Mouse (Mus musculus) ES-Bruce4 (cell line): ENCODE results near the gene Zfp628. TPM values are rescaled to one million over a fixed set of nuclear protein-coding genes. Genes with fewer than 3 reads are reported as not detected.
A peak's percentile ranks its signal among the peaks of the same experiment; 100 is the strongest.
"Not testable (repeated sequence)": the region's sequence is repeated elsewhere in the genome, so short reads cannot be mapped to it uniquely, and the experiment has no call there.

Experiments
- H3K27ac ChIP-seq: 2 replicates; pipeline ENCODE4 v1.5.1; 2012; ENCODE audit warnings: low read length, inconsistent platforms; ENCODE audit not compliant: insufficient read depth
- H3K27me3 ChIP-seq: 2 replicates; pipeline ENCODE4 v1.6.1; 2012; ENCODE audit warnings: mild to moderate bottlenecking, low read length, inconsistent platforms; ENCODE audit not compliant: control insufficient read depth, poor library complexity, insufficient read depth, severe bottlenecking
- H3K36me3 ChIP-seq: 2 replicates; pipeline ENCODE4 v1.6.1; 2012; ENCODE audit warnings: inconsistent platforms, mild to moderate bottlenecking, low read length, moderate library complexity; ENCODE audit not compliant: control insufficient read depth, poor library complexity, insufficient read depth, severe bottlenecking
- H3K4me1 ChIP-seq: one replicate; pipeline ENCODE4 v1.8.1; 2011; ENCODE audit warnings: low read length; ENCODE audit not compliant: control insufficient read depth, insufficient read depth
- H3K4me3 ChIP-seq: 2 replicates; pipeline ENCODE4 v1.5.1; 2011; ENCODE audit warnings: low read depth, mild to moderate bottlenecking, low read length
- H3K9ac ChIP-seq: 2 replicates; pipeline ENCODE4 v1.6.1; 2012; ENCODE audit warnings: low read depth, mild to moderate bottlenecking, inconsistent platforms; ENCODE audit not compliant: poor library complexity, severe bottlenecking
- H3K9me3 ChIP-seq: replicated peaks from 2 replicates; pipeline ENCODE4 v1.6.1; 2012; ENCODE audit warnings: mild to moderate bottlenecking, low read length, inconsistent platforms; ENCODE audit not compliant: control insufficient read depth, poor library complexity, insufficient read depth, severe bottlenecking
- CTCF ChIP-seq: IDR thresholded peaks from one replicate; pipeline ENCODE4 v1.8.1; 2011; ENCODE audit warnings: low read depth, low read length
- EP300 ChIP-seq: IDR thresholded peaks from 2 replicates; pipeline ENCODE4 v1.6.1; 2011; ENCODE audit warnings: low read depth, low read length; ENCODE audit not compliant: insufficient read depth
- POLR2A ChIP-seq: IDR thresholded peaks from one replicate; pipeline ENCODE4 v1.8.1; 2011; ENCODE audit warnings: low read length; ENCODE audit not compliant: insufficient read depth
- polyA plus RNA-seq: library from polyadenylated mRNA; stranded (reverse); fragments of >200 nt; gene quantifications from 2 replicates; pipeline ENCODE4 v1.2.4, GENCODE M21; 2011; ENCODE audit warnings: low read depth; ENCODE audit not compliant: missing spikeins, insufficient read depth, insufficient read length

Gene Zfp628
- polyA plus RNA-seq, 1 experiment = 5.0 TPM

DNA sequence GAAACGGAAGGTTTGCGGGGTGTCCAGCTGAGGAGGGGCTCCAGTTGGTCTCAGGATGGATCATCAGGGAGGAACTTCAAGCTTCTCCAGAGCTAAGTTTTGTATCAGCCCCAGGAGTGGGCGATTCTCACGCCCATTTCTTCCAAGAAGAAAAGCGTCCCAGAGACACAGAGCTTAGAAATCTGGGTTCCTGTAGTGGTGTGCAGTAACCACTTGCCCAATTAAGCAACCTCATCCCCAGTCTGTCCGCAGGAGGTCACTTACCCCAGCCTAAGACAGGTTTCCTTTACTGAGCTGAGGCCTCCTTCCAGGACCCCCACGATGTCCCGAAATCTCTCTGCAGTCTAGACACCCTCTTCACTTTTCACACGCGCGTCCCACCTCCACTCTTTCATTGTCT lies 37.8 kb upstream of the Zfp628 start:
- no peaks in the 10 kb centered on the region for H3K27me3 ChIP-seq
- H3K27ac ChIP-seq = no peak overlapping the region
- no peaks in the 10 kb centered on the region for H3K36me3 ChIP-seq

DNA sequence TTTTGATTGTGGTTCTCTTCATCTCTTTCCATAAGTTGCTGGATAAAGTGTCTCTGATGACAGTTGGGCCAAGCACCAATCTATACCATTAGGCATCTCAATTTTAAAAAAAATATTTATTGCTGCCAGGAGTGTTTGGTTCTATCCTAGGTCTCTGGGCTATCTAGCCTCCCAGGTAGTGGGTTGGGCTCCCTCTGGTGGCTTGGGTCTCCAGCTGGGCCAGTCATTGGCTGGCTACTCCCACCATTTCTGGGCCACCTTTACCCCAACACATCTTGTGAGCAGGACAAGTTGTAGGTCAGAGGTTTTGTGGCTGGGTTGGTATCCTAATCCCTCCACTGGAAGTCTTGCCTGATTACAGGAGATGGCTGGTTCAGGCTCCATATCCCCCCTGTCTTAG lies 36.8 kb upstream of the Zfp628 start:
- TF ChIP-seq POLR2A = no peak
- TF ChIP-seq CTCF = peak; percentile 56
- TF ChIP-seq EP300 = no peak
- H3K27ac ChIP-seq = no peak overlapping the region
- no peaks in the 10 kb centered on the region for H3K27me3 ChIP-seq
- H3K9ac ChIP-seq = 0 out of 2 replicates have a peak overlapping the region, but pooled peaks have one; percentile 11
- no peak overlapping the region for H3K4me3 ChIP-seq
- H3K9me3 ChIP-seq = no peaks in the 10 kb centered on the region; the same call in 1 of the 2 replicates
- H3K36me3 ChIP-seq = no peaks in the 10 kb centered on the region; the same call in 1 of the 2 replicates
- H3K4me1 ChIP-seq = no peaks in the 10 kb centered on the region

More for the DNA sequence above, 37.8 kb upstream of the Zfp628 start:
- H3K9me3 ChIP-seq = no peaks in the 10 kb centered on the region; the same call in 1 of the 2 replicates
- TF ChIP-seq EP300 (no peak), CTCF (no peak), POLR2A (no peak)
- H3K4me1 ChIP-seq = no peaks in the 10 kb centered on the region
- peak overlapping the region; percentile 80 for H3K4me3 ChIP-seq
- H3K9ac ChIP-seq = peak overlapping the region; percentile 11

DNA sequence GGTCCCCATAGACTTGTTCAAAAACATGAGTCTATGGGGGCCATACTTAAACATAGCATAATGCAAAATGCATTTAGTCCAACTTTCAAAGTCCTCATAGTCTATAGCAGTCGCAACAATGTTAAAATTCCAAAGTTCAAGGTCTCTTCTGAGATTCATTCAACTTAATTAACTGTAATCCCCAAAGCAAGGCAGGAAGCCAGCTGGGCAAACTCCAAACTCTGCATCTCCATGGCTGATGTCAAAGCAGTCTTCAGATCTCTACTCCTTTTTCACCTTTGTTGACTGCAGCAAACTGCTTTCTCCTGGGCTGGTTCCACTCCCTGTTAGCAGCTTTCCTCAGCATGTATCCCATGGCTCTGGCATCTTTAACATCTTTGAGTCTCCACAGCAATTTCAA lies 36.0 kb upstream of the Zfp628 start:
- not testable (repeated sequence) for H3K36me3 ChIP-seq, H3K4me1 ChIP-seq, H3K9ac ChIP-seq, H3K27me3 ChIP-seq, H3K4me3 ChIP-seq, H3K9me3 ChIP-seq, H3K27ac ChIP-seq

DNA sequence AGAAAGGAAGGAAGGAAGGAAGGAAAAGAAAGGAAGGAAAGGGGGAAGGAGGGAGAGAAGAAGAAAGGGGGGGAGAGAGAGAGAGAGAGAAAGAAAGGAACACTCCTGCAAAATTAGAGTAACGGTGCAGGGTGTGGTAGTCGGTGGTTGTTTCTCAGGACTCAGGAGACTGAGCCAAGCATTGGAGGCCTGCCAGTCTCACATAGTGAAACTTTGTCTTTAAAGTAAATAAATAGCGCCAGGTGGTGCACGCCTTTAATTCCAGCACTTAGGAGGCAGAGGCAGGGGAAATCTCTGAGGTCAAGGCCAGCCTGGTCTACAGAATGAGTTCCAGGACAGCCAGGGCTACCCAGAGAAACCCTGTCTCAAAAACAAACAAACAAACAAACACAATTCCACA lies 28.3 kb upstream of the Zfp628 start:
- Histone ChIP-seq H3K9ac (no peak overlapping the region), H3K4me3 (no peak overlapping the region), H3K36me3 (no peaks in the 10 kb centered on the region; the same call in 1 of the 2 replicates), H3K27me3 (no peaks in the 10 kb centered on the region), H3K27ac (no peak overlapping the region), H3K4me1 (no peaks in the 10 kb centered on the region), H3K9me3 (no peaks in the 10 kb centered on the region; the same call in 1 of the 2 replicates)
- TF ChIP-seq EP300 (no peak), CTCF (no peak), POLR2A (no peak)

DNA sequence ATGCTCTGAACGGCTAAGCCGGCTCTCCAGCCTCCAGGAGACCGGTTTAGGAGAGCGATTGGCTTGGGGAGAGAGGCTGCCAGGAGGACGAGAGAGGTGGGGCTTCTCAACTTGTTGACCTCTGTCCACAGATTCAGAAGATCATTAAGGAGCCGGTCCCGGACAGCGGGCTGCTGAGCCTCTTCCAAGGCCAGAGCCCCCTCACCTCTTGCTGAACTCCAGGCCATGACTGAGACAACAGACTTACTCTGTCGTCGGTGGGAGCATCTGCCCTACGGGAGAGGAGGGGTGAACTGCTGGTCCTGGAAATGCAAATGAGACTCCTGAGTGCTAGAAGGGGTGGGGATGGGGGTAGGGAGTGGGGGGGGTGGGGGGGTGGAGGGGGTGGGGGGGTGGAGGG lies 19.8 kb upstream of the Zfp628 start:
- H3K27me3 ChIP-seq = no peaks in the 10 kb centered on the region
- TF ChIP-seq EP300 = peak; percentile 81; the same call in 1 of the 2 replicates
- TF ChIP-seq CTCF = no peak

DNA sequence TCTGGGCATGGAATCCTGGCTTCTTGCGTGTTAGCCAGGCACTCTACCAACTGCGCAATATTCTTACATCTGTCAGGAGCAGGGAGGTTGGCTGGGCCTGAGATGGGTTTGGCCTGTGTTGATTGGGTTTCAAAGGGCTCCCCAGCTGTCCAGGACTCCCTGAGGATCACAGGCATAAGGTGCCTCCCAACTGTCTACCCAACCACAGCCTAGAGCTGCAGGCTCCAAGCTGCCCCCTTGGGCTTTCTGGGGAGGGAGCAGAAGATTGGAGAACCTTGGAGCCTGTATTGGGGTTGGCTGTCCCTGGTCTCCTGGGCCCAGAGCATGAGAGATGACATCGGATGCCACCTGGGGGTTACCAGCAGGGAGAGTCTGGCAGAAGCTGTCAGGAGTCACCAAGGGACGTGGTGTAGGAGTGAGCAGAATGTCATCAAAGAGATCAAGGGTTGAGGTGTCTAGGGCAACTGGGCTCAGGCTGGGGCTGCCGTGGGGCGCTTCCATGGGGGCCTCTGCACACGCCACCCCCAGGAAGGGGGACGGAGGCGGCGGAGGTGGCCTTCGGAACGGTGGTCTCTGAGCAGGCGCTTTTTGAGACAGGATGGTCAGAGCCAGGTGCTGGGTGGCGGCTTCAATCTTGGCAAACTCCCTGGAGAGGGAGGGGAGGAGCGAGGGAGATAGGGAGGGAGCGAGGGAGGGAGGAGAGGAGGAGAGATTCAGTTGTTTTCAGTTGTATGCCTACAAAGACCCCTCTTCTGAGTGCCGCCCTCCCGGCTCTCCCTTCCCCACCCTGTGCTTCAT lies 16.0 kb upstream of the Zfp628 start:
- Histone ChIP-seq H3K36me3 (no peaks in the 10 kb centered on the region), H3K4me3 (peak overlapping the region; percentile 14; the same call in 1 of the 2 replicates), H3K27ac (no peak overlapping the region), H3K9me3 (no peaks in the 10 kb centered on the region), H3K9ac (peak overlapping the region; percentile 40), H3K4me1 (peaks cover 8% of the 10 kb centered on the region), H3K27me3 (no peaks in the 10 kb centered on the region)
- TF ChIP-seq POLR2A (no peak), EP300 (no peak), CTCF (no peak)

More for the DNA sequence above, 19.8 kb upstream of the Zfp628 start:
- H3K9me3 ChIP-seq = no peaks in the 10 kb centered on the region
- H3K9ac ChIP-seq = no peak overlapping the region
- H3K36me3 ChIP-seq = no peaks in the 10 kb centered on the region
- no peak overlapping the region for H3K4me3 ChIP-seq
- peaks cover 8% of the 10 kb centered on the region for H3K4me1 ChIP-seq
- 0 out of 2 replicates have a peak overlapping the region, but pooled peaks have one; percentile 13 for H3K27ac ChIP-seq
